ENCODE assay signal across 17 mouse cellular contexts in the genomic region with DNA sequence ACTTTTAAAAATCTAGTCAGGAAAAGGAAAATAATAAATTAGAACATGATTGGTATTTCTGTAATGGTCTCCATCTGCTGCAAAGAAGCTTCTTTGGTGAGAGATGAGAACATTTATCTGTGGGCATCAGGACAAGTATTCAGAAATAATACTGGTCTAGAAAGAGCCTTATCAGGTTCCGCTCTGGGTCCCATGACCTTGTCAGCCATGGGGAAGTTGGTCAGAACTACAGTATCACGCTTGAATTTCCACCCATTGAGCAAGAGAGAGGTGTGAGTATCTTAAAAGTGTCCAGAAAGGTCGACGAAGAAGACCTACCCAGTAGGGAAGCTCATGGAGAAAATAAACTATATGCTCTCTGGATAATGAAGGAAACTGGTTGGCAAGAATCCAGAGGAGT. TPM values are rescaled to one million over a fixed set of nuclear protein-coding genes. Genes with fewer than 3 reads are reported as not detected.
"Had no signal": no experiment of that assay in that cellular context is flagged by ENCODE, and none has a peak within 500 bp of the region (broad histone marks: within the 10 kb centered on the region; RNA-seq: fewer than 3 reads in every experiment).

No protein-coding gene starts in this region.

- DNase-seq: lung, adult 18-20 months; lung, postnatal 4 days; midbrain, embryonic 14.5 days; right cerebral cortex, postnatal 14 days; thymus, adult 18-20 months; thymus, postnatal 14 days; thymus, postnatal 36 days had no signal

- H3K27ac ChIP-seq: liver, embryonic 12.5 days; liver, embryonic 14.5 days; lung, embryonic 15.5 days; midbrain, embryonic 10.5 days; midbrain, embryonic 12.5 days; neural tube, embryonic 12.5 days; stomach, embryonic 15.5 days had no signal

- H3K27me3 ChIP-seq: liver, embryonic 12.5 days; lung, embryonic 15.5 days; midbrain, embryonic 12.5 days; neural tube, embryonic 12.5 days; stomach, embryonic 15.5 days had no signal

- H3K4me1 ChIP-seq: liver, embryonic 12.5 days; lung, embryonic 15.5 days; midbrain, embryonic 10.5 days; midbrain, embryonic 12.5 days; neural tube, embryonic 12.5 days; stomach, embryonic 15.5 days had no signal

- H3K9me3 ChIP-seq: liver, embryonic 12.5 days; lung, embryonic 15.5 days; midbrain, embryonic 10.5 days; midbrain, embryonic 12.5 days; neural tube, embryonic 12.5 days; stomach, embryonic 15.5 days had no signal

- H3K9ac ChIP-seq: liver, embryonic 12.5 days; liver, embryonic 14.5 days; lung, embryonic 15.5 days; midbrain, embryonic 12.5 days; neural tube, embryonic 12.5 days; stomach, embryonic 15.5 days had no signal

- H3K36me3 ChIP-seq: liver, embryonic 12.5 days; lung, embryonic 15.5 days; midbrain, embryonic 10.5 days; midbrain, embryonic 12.5 days; neural tube, embryonic 12.5 days; stomach, embryonic 15.5 days had no signal

- ATAC-seq: liver, embryonic 12.5 days; lung, postnatal 0 days; midbrain, embryonic 16.5 days had no signal

- H3K4me2 ChIP-seq: liver, embryonic 12.5 days; lung, embryonic 15.5 days; midbrain, embryonic 12.5 days; neural tube, embryonic 12.5 days; stomach, embryonic 15.5 days had no signal

- H3K4me3 ChIP-seq: liver, embryonic 12.5 days; lung, embryonic 15.5 days; midbrain, embryonic 10.5 days; midbrain, embryonic 12.5 days; neural tube, embryonic 12.5 days; stomach, embryonic 15.5 days had no signal

RNA-seq across cellular contexts. Expression of a gene that starts 46.6 kb away (rescaled TPM):
- total RNA-seq: megakaryocyte-erythroid progenitor cell, adult 5-6 weeks had no signal
